Mouse (Mus musculus) small intestine, adult 2 months (tissue): ENCODE data around the gene Ccdc136.

Experiments used
- CTCF ChIP-seq: fragments of 200-500 bp; IDR thresholded peaks from 2 replicates; pipeline ENCODE4 v1.5.1; 2012; ENCODE audit warnings: low read depth, mild to moderate bottlenecking, control low read depth, inconsistent platforms, low read length, moderate library complexity, mixed read lengths; ENCODE audit not compliant: insufficient replicate concordance, insufficient read length; ENCODE audit errors: extremely low read depth
- POLR2A ChIP-seq: fragments of 200-500 bp; IDR thresholded peaks from 2 replicates; pipeline ENCODE4 v1.6.1; 2012; ENCODE audit warnings: low read depth, mild to moderate bottlenecking, control low read depth, inconsistent platforms, low read length, moderate library complexity

DNA sequence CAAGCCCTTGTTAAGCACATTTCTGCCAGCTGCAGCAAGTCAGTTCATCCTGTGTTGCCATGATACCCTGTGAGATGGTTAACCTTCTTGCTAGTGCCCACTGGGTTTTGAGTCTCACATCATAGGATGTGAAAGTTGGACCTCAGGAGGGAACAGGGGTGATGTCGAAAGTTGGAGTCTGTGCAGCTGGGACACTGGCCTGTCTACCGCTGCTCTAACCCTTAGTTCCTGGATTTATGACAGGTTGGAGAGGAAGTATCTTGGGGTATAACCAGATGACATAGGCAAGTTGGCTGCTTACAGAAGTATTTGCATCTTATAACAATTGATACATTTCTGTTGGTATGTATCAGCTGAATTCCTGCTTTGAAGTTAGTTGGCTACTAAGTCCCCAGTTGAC lies 24.5 kb downstream of the Ccdc136 start:
- TF ChIP-seq POLR2A (no peak), CTCF (no peak)
